Mouse (Mus musculus): Measurements from ENCODE around the gene Tapbpl.

The Tapbpl gene

GRCm38 (mm10) chr6:125222577-125222976 is 9.1 kb downstream of the Tapbpl start:
- ChIA-PET POLR2A (interaction anchor here in 1 of 4 experiments (1.0 to 4.8 kb wide), 2 partner anchors 58 to 61 kb away, joined by 3 to 21 read pairs; no protein-coding TSS in a partner anchor), CTCF (no interaction called here)

- CTCF ChIA-PET = no interaction called here
- POLR2A ChIA-PET = interaction anchor here in 2 of 4 experiments (0.9 to 4.8 kb wide), 3 partner anchors 49 to 60 kb away, joined by 3 to 21 read pairs (median 3); no protein-coding TSS in a partner anchor
These were observed 9.5 kb downstream of the Tapbpl start for GRCm38 (mm10) chr6:125222146-125222545.

GRCm38 (mm10) chr6:125221115-125221745 is 10.4 kb downstream of the Tapbpl start:
- ChIA-PET CTCF (interaction anchor here in 2 of 4 experiments (0.6 kb wide), 2 partner anchors 141 to 274 kb away, joined by 3 to 6 read pairs; partner anchors contain the start of gene Cd9 (in 1 of the 2)), POLR2A (interaction anchor here in 3 of 4 experiments (0.8 to 4.8 kb wide), 12 partner anchors 8 to 216 kb away, joined by 3 to 21 read pairs (median 3); partner anchors contain the start of genes Mrpl51 (in 2 of the 3), Ncapd2 (in 1 of the 3) and Tapbpl (in 1 of the 3))

GRCm38 (mm10) chr6:125218963-125219362 is 12.7 kb downstream of the Tapbpl start:
- ChIA-PET CTCF (interaction anchor here (0.5 to 2.6 kb wide), 26 partner anchors 8 to 278 kb away, joined by 3 to 10 read pairs (median 4); partner anchors contain the start of genes Tapbpl (in 3 of the 4) and Lpar5 (in 1 of the 4)), POLR2A (interaction anchor here (0.7 to 4.8 kb wide), 28 partner anchors 11 to 384 kb away, joined by 3 to 21 read pairs (median 4); partner anchors contain the start of genes Mrpl51 (in 3 of the 4), Ncapd2 (in 3 of the 4), Lpar5 (in 1 of the 4) and Tapbpl (in 1 of the 4))

- CTCF ChIA-PET = interaction anchor here in 1 of 4 experiments (0.9 to 2.1 kb wide), 2 partner anchors 13 to 54 kb away, joined by 3 to 8 read pairs; no protein-coding TSS in a partner anchor
- POLR2A ChIA-PET = interaction anchor here in 3 of 4 experiments (0.6 to 4.8 kb wide), 14 partner anchors 12 to 385 kb away, joined by 3 to 21 read pairs (median 4); partner anchors contain the start of genes Mrpl51 (in 1 of the 3) and Ncapd2 (in 1 of the 3)
These were observed 13.8 kb downstream of the Tapbpl start for GRCm38 (mm10) chr6:125217899-125218298.

GRCm38 (mm10) chr6:125216898-125217297 is 14.8 kb downstream of the Tapbpl start:
- ChIA-PET CTCF (no interaction called here), POLR2A (interaction anchor here in 2 of 4 experiments (0.7 to 3.4 kb wide), 8 partner anchors 11 to 55 kb away, joined by 3 to 61 read pairs (median 20); partner anchors contain the start of genes Gapdh (in 2 of the 2), Mrpl51 (in 2 of the 2) and Ncapd2 (in 2 of the 2))

GRCm38 (mm10) chr6:125215148-125215954 is 16.3 kb downstream of the Tapbpl start, which contains the start of gene Vamp1:
Gene Vamp1, plus strand, starts transcription at chr6:125215551.
- ChIA-PET CTCF (interaction anchor here in 3 of 4 experiments (0.6 to 1.9 kb wide), 8 partner anchors 9 to 209 kb away, joined by 3 to 7 read pairs (median 3); no protein-coding TSS in a partner anchor), POLR2A (interaction anchor here (0.5 to 3.4 kb wide), 76 partner anchors 10 to 553 kb away, joined by 3 to 61 read pairs (median 4); partner anchors contain the start of genes Gapdh (in 3 of the 4), Mrpl51 (in 3 of the 4), Ncapd2 (in 3 of the 4) and Tapbpl (in 3 of the 4))

GRCm38 (mm10) chr6:125213715-125214114 is 17.9 kb downstream of the Tapbpl start:
- POLR2A ChIA-PET = interaction anchor here in 2 of 4 experiments (0.9 to 3.4 kb wide), 4 partner anchors 17 to 49 kb away, joined by 4 to 35 read pairs (median 4); partner anchors contain the start of genes Mrpl51 (in 2 of the 2), Ncapd2 (in 2 of the 2) and Gapdh (in 1 of the 2)
- CTCF ChIA-PET = interaction anchor here in 1 of 4 experiments (1.0 kb wide), 1 partner anchor 61 kb away, joined by 3 read pairs; no protein-coding TSS in a partner anchor

GRCm38 (mm10) chr6:125213129-125213528 is 18.5 kb downstream of the Tapbpl start:
- CTCF ChIA-PET = interaction anchor here in 1 of 4 experiments (1.0 kb wide), 1 partner anchor 62 kb away, joined by 3 read pairs; no protein-coding TSS in a partner anchor
- POLR2A ChIA-PET = interaction anchor here in 2 of 4 experiments (1.0 to 1.4 kb wide), 8 partner anchors 17 to 59 kb away, joined by 3 to 5 read pairs (median 4); partner anchors contain the start of genes Mrpl51 (in 2 of the 2), Ncapd2 (in 2 of the 2) and Gapdh (in 1 of the 2)

GRCm38 (mm10) chr6:125212621-125213020 is 19.0 kb downstream of the Tapbpl start:
- POLR2A ChIA-PET = interaction anchor here in 3 of 4 experiments (1.0 to 1.3 kb wide), 8 partner anchors 8 to 58 kb away, joined by 3 to 5 read pairs (median 4); partner anchors contain the start of genes Gapdh (in 1 of the 3), Mrpl51 (in 1 of the 3) and Ncapd2 (in 1 of the 3)
- CTCF ChIA-PET = interaction anchor here in 1 of 4 experiments (1.0 kb wide), 1 partner anchor 62 kb away, joined by 3 read pairs; no protein-coding TSS in a partner anchor

GRCm38 (mm10) chr6:125210436-125210835 is 21.2 kb downstream of the Tapbpl start:
- POLR2A ChIA-PET = interaction anchor here in 3 of 4 experiments (0.8 to 2.0 kb wide), 7 partner anchors 19 to 61 kb away, joined by 3 to 13 read pairs (median 3); partner anchors contain the start of genes Mrpl51 (in 1 of the 3) and Ncapd2 (in 1 of the 3)
- CTCF ChIA-PET = interaction anchor here (0.6 to 1.6 kb wide), 13 partner anchors 9 to 220 kb away, joined by 3 to 7 read pairs (median 3); partner anchors contain the start of genes Mrpl51 (in 2 of the 4) and Ncapd2 (in 2 of the 4)

GRCm38 (mm10) chr6:125197166-125197565 is 34.5 kb downstream of the Tapbpl start:
- CTCF ChIA-PET = interaction anchor here in 3 of 4 experiments (0.6 to 1.5 kb wide), 3 partner anchors 13 to 60 kb away, joined by 3 read pairs; no protein-coding TSS in a partner anchor

GRCm38 (mm10) chr6:125196301-125196700 is 35.4 kb downstream of the Tapbpl start:
- CTCF ChIA-PET = interaction anchor here (0.6 to 1.8 kb wide), 6 partner anchors 14 to 49 kb away, joined by 3 to 6 read pairs (median 3); no protein-coding TSS in a partner anchor
- POLR2A ChIA-PET = interaction anchor here (0.6 to 7.4 kb wide), 67 partner anchors 8 to 704 kb away, joined by 3 to 305 read pairs (median 4); partner anchors contain the start of genes Vamp1 (in 3 of the 4), Gapdh (in 2 of the 4), Grcc10 (in 2 of the 4) and C1rl (in 1 of the 4)

More at GRCm38 (mm10) chr6:125197166-125197565, 34.5 kb downstream of the Tapbpl start:
- POLR2A ChIA-PET = interaction anchor here (0.6 to 7.4 kb wide), 35 partner anchors 8 to 704 kb away, joined by 3 to 305 read pairs (median 5); partner anchors contain the start of genes Vamp1 (in 3 of the 4), Gapdh (in 2 of the 4), Grcc10 (in 2 of the 4) and C1rl (in 1 of the 4)

GRCm38 (mm10) chr6:125195541-125196075 is 36.1 kb downstream of the Tapbpl start:
- ChIA-PET CTCF (interaction anchor here (0.7 to 1.8 kb wide), 6 partner anchors 15 to 76 kb away, joined by 3 to 6 read pairs (median 3); no protein-coding TSS in a partner anchor), POLR2A (interaction anchor here (0.6 to 7.4 kb wide), 66 partner anchors 9 to 454 kb away, joined by 3 to 305 read pairs (median 4); partner anchors contain the start of genes Vamp1 (in 4 of the 4), Gapdh (in 2 of the 4), Grcc10 (in 2 of the 4) and Cdca3 (in 1 of the 4))

- POLR2A ChIA-PET = interaction anchor here in 3 of 4 experiments (0.6 to 7.4 kb wide), 6 partner anchors 9 to 56 kb away, joined by 3 to 305 read pairs (median 23); partner anchors contain the start of gene Gapdh (in 1 of the 3)
These were observed 38.3 kb downstream of the Tapbpl start for GRCm38 (mm10) chr6:125193390-125193789.

GRCm38 (mm10) chr6:125192841-125193240 is 38.8 kb downstream of the Tapbpl start:
- POLR2A ChIA-PET = interaction anchor here (0.7 to 7.4 kb wide), 16 partner anchors 8 to 387 kb away, joined by 3 to 305 read pairs (median 12); partner anchors contain the start of genes Gapdh (in 1 of the 4) and Lpar5 (in 1 of the 4)
- CTCF ChIA-PET = interaction anchor here in 1 of 4 experiments (1.3 kb wide), 1 partner anchor 31 kb away, joined by 4 read pairs; no protein-coding TSS in a partner anchor

More at GRCm38 (mm10) chr6:125193390-125193789, 38.3 kb downstream of the Tapbpl start:
- CTCF ChIA-PET = no interaction called here

Data from embryonic stem cell, embryonic (primary cell).